In the genomic region with DNA sequence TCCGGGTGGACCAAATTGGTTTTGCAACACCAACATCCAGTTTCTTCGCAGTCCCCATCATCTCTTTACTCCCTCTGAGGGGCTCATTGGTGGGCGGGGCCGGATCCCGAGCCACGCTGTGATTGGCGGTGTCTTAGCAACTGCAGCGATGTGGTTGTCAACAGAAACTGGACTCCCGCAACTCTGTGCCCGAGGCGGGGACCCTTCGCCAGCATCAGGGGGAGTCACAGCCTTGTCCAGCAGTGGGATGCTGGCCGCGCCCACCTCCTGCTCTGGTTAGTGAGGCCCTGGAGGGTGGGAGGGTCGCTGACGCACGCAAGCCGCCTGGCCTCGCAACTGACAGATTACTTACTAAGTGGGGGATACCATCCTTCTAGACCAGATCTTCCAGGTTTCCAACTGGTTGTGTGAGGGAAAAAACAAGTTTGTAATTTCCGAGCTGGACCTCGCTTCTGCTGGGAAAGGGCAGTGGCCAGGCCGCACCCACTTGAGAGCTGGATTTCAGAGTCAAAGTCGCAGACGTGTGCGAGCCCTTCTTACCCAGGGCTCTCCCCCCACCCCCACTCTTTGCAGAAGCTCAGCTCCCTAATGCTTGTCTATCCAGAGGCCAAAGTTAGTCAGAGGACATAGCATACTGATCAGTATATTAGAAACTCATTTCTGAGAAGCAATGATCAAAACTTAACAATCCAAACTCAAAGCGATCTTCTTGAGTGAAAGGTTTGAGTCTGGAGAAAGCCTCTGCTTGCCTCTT, we compare ENCODE assay signal across 8 mouse cellular contexts. TPM values are rescaled to one million over a fixed set of nuclear protein-coding genes. Genes with fewer than 3 reads are reported as not detected.
A peak's percentile ranks its signal among the peaks of the same experiment; 100 is the strongest.
DNase-seq lines count a peak whose midpoint lies in the region; ATAC-seq and TF ChIP-seq lines count a peak whose summit lies in the region.

No protein-coding gene starts in this region.

- H3K9ac ChIP-seq in forebrain, embryonic 15.5 days (replicated peaks): peak overlapping the region; percentile 57
- H3K9ac ChIP-seq in lung, embryonic 14.5 days: peak overlapping the region; percentile 32
- H3K9ac ChIP-seq in neural tube, embryonic 15.5 days (replicated peaks): peak overlapping the region; percentile 41

- H3K4me3 ChIP-seq in forebrain, embryonic 15.5 days: peak overlapping the region; percentile 54
- peak overlapping the region; percentile 40 for H3K4me3 ChIP-seq in lung, embryonic 14.5 days (ENCODE audit: low read depth, low read length)
- peak overlapping the region; percentile 65 for H3K4me3 ChIP-seq in neural tube, embryonic 15.5 days (replicated peaks)

- ATAC-seq in forebrain, embryonic 15.5 days (replicated peaks): peak; percentile 99
- ATAC-seq in lung, embryonic 14.5 days (ENCODE audit: insufficient read depth): peak; percentile 96
- peak; percentile 97 for ATAC-seq in neural tube, embryonic 15.5 days (ENCODE audit: low FRiP score)

- intact Hi-C loops in heart, postnatal 14 days (cut with DNase I): no loop called here

- peaks cover 8% of the 10 kb centered on the region; the same call in 1 of the 2 replicates for H3K4me1 ChIP-seq in forebrain, embryonic 15.5 days
- no peaks in the 10 kb centered on the region for H3K4me1 ChIP-seq in lung, embryonic 14.5 days (ENCODE audit: insufficient read depth)
- peaks cover 13% of the 10 kb centered on the region for H3K4me1 ChIP-seq in neural tube, embryonic 15.5 days

- H3K36me3 ChIP-seq in forebrain, embryonic 15.5 days: no peaks in the 10 kb centered on the region
- no peaks in the 10 kb centered on the region for H3K36me3 ChIP-seq in lung, embryonic 14.5 days (ENCODE audit: insufficient read depth)
- H3K36me3 ChIP-seq in neural tube, embryonic 15.5 days: no peaks in the 10 kb centered on the region

- peak; percentile 68 to 72 for DNase-seq in B cell, adult 2 months
- DNase-seq in adrenal gland, postnatal 25 days: peak; percentile 56
- DNase-seq in heart, postnatal 14 days: peak; percentile 74 to 78
- peak; percentile 52 to 62 for DNase-seq in layer of hippocampus, adult 8-10 months (ENCODE audit: low spot score in 2 of 2)
- peak; percentile 86 for DNase-seq in lung, embryonic 14.5 days
- peak; percentile 76 for DNase-seq in testis, postnatal 14 days (ENCODE audit: low spot score)

- H3K9me3 ChIP-seq in forebrain, embryonic 15.5 days: no peaks in the 10 kb centered on the region
- H3K9me3 ChIP-seq in lung, embryonic 14.5 days (ENCODE audit: low read depth, low read length): no peaks in the 10 kb centered on the region
- H3K9me3 ChIP-seq in neural tube, embryonic 15.5 days (replicated peaks): no peaks in the 10 kb centered on the region

- 3% methylated on average over 26 of the region's 26 CpGs for WGBS in forebrain, embryonic 15.5 days
- 3% methylated on average over 26 of the region's 26 CpGs for WGBS in lung, embryonic 14.5 days
- 5% methylated on average over 26 of the region's 26 CpGs for WGBS in neural tube, embryonic 15.5 days

- no peak for TF ChIP-seq CTCF in lung, embryonic 14.5 days (IDR thresholded peaks at IDR 0.05; ENCODE audit: low read depth)

- H3K4me2 ChIP-seq in forebrain, embryonic 15.5 days (replicated peaks): peak overlapping the region; percentile 72
- peak overlapping the region; percentile 80 for H3K4me2 ChIP-seq in lung, embryonic 14.5 days
- peak overlapping the region; percentile 94 for H3K4me2 ChIP-seq in neural tube, embryonic 15.5 days

- H3K27ac ChIP-seq in forebrain, embryonic 15.5 days (replicated peaks): peak overlapping the region; percentile 60
- 0 out of 2 replicates have a peak overlapping the region, but pooled peaks have one; percentile 15 for H3K27ac ChIP-seq in lung, embryonic 14.5 days (ENCODE audit: low read depth)
- H3K27ac ChIP-seq in neural tube, embryonic 15.5 days (replicated peaks): peak overlapping the region; percentile 63; the same call in 1 of the 2 replicates

- no peaks in the 10 kb centered on the region for H3K27me3 ChIP-seq in forebrain, embryonic 15.5 days
- H3K27me3 ChIP-seq in lung, embryonic 14.5 days (ENCODE audit: insufficient read depth, low read length): no peaks in the 10 kb centered on the region
- no peaks in the 10 kb centered on the region for H3K27me3 ChIP-seq in neural tube, embryonic 15.5 days (replicated peaks)

RNA-seq across cellular contexts. Expression of a gene that starts 2.9 kb away (rescaled TPM):
- total RNA-seq in adrenal gland, postnatal 25 days (2021): 0.82 TPM in 1 of 2 replicates, not detected in the other
- polyA plus RNA-seq in forebrain, embryonic 15.5 days (2015; fragmentation: Nextera tagmentation; extraction: Ambion mirVana): 1.0 and 1.4 TPM in 2 replicates
- total RNA-seq in heart, postnatal 14 days (2021): under 1 TPM; 0.20 to 0.65 TPM
- 10 to 100 TPM; 14.7 to 18.5 (median 17.7) TPM for total RNA-seq in layer of hippocampus, adult 8-10 months (2022)
- not detected in 2 replicates for polyA plus RNA-seq in lung, embryonic 14.5 days (2014; fragmentation: Nextera tagmentation; extraction: Ambion mirVana)
- polyA plus RNA-seq in neural tube, embryonic 15.5 days (2015; fragmentation: Nextera tagmentation; extraction: Ambion mirVana): 0.38 and 0.59 TPM in 2 replicates

Comparison
In these comparisons a context has a peak if more than half of its experiments do, and no peak if none do; other contexts are left out.
1. Peak in every context shown above with its lines: DNase-seq, ATAC-seq, H3K4me3 ChIP-seq and H3K27ac ChIP-seq.